Mouse (Mus musculus) right cerebral cortex, postnatal 10 days (tissue): ENCODE measurements around the gene Hnf1b.

Source experiments
- DNase-seq, 2 experiments: peaks; one replicate each; pipeline ENCODE4 v3.0.0; 2021; ENCODE audit warnings: low spot score in 2 of 2

Gene Hnf1b

GRCm38 (mm10) chr11:83849529-83850335 is at the start of gene Hnf1b:
TSS of gene Hnf1b (plus strand) at chr11:83850063.
- DNase-seq: no peak

DNA sequence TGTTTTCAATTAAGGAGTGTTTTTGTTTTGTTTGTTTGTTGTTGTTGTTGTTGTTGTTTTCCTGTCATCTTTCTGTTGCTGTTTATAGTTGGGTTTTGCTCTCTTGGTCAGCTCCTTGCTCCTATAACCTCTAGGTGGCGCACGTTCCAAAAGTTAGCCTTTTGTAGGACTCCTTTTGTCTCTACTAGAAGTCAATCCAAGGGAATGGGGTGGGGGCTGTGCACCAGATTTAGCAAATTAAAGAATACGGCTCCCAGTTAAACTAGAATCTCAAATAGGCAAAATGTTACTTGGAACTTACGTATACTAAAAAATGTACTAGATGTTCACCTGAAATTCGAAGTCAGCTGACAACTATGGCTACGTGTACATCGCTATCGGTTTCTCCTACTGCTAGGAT is 47.7 kb upstream of the Hnf1b start:
- no peak for DNase-seq

- DNase-seq: no peak
Measured at GRCm38 (mm10) chr11:83802581-83802980, 47.3 kb upstream of the Hnf1b start.

DNA sequence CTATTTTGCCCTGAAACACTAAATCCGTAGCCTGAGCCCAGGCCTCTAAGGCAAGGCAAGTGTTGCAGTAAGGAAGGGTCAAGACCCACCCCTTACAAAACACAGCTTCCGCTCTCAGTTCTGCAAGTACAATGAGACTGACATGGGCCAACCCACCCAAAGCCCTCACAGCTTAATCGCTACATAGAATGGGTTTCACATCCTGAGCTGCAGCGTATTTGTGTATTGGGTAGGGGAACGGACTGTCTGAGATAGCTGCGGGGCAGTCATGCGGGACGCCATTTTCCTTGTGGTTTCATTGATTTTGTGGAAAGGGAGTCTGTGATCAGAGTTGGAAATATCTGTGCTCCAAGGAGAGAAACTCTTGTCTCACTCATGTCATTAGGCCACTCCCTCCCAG is 39.4 kb upstream of the Hnf1b start:
- DNase-seq: no peak

- DNase-seq: no peak
Measured at GRCm38 (mm10) chr11:83815191-83815590, 34.7 kb upstream of the Hnf1b start.

DNA sequence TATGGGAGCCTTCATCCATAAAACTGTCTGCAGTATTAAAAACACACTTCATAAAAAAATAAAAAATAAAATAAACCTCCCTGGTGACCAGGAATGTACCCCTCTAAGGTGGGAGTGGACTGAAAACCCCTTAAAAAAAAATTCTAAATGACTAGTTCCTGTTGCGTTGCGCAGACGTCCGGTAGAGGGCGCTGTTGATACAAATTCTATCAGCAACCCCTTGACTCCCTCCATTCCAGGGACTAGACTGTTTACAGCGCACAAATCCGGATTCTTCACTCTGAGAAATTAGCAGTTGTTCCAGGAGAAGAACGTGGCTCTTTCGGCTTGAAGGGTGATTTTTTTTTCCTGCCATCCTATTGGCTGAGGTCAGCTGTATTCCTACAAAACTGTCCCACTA is 34.2 kb upstream of the Hnf1b start:
- peak; percentile 37 to 61 for DNase-seq

DNA sequence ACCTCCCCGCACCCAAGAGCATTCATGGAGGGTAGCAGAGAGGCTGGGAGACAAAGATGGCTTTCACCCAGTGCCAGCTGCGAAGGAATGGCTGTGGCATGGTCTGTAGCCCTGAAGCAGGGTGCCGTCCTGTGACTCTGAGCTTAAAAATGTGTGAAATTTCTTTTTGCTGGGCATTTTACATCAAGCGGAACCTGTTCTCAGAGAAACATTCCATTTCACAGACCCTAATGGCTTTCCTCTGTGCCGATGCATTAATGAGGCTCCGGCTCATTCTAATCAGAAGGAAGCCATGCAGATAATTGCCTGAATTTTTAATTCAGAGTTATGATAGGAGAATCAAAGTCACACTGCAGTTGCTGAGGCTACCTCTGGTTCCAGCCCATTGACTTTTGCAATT is 32.8 kb upstream of the Hnf1b start:
- no peak for DNase-seq

- DNase-seq: no peak
Measured at GRCm38 (mm10) chr11:83817994-83818393, 31.9 kb upstream of the Hnf1b start.

- no peak for DNase-seq
Measured at GRCm38 (mm10) chr11:83818591-83819127, 31.2 kb upstream of the Hnf1b start.

- DNase-seq: no peak
Measured at GRCm38 (mm10) chr11:83819806-83820483, 29.9 kb upstream of the Hnf1b start.

DNA sequence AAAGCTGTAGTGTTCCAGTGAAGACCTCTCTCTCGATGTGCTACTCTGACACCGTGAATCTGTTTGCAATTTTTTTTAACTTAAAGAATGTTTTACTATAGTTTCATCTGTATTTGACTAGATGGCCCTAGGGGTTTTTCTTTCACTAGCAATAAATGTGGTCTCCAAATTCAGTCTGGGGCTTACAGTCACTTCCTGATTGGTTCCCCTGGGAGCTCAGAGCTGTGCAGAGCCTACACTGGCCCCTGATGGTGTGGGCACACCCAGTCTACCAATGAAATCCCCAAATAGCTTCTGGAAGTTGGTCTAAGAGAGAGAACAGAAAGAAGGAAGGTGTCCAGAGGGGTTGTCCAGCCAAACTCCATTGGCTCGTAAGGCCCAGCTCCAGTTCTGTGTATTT is 23.7 kb upstream of the Hnf1b start:
- DNase-seq: no peak

DNA sequence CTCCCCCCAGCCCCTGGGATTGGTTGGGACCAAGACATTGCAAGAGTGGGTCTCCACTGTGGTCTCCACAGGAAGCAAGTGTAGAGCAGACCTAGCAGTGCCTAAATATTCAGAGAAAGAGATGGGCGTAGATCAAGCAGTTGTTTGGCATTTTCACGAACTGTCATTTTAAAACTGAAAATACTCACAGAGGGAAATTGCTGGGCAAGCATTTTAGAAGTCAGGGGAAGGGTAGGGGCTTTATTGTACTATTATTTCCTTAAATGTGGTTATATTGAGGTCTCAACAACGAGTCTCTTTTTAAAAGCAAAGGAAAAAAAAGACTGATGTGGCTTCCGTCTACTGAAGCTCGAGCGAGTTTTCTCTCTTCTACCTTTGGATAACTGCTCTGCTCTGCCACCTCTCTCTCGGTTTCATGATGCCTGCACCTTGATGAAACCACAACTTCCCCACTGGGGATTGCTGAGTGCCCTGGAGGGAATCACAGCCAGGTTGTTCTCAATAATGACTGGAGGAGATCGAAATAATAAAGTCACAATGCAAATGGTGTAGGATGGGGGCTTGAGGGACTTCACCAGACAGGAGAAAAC is 21.2 kb upstream of the Hnf1b start:
- DNase-seq: no peak

GRCm38 (mm10) chr11:83832389-83832788 is 17.5 kb upstream of the Hnf1b start:
- DNase-seq: no peak

- no peak for DNase-seq
Measured at GRCm38 (mm10) chr11:83833517-83833916, 16.3 kb upstream of the Hnf1b start.

- no peak for DNase-seq
Measured at GRCm38 (mm10) chr11:83833959-83834496, 15.8 kb upstream of the Hnf1b start.

- no peak for DNase-seq
Measured at GRCm38 (mm10) chr11:83839451-83839850, 10.4 kb upstream of the Hnf1b start.

- no peak for DNase-seq
Measured at GRCm38 (mm10) chr11:83843534-83843933, 6.3 kb upstream of the Hnf1b start.

DNA sequence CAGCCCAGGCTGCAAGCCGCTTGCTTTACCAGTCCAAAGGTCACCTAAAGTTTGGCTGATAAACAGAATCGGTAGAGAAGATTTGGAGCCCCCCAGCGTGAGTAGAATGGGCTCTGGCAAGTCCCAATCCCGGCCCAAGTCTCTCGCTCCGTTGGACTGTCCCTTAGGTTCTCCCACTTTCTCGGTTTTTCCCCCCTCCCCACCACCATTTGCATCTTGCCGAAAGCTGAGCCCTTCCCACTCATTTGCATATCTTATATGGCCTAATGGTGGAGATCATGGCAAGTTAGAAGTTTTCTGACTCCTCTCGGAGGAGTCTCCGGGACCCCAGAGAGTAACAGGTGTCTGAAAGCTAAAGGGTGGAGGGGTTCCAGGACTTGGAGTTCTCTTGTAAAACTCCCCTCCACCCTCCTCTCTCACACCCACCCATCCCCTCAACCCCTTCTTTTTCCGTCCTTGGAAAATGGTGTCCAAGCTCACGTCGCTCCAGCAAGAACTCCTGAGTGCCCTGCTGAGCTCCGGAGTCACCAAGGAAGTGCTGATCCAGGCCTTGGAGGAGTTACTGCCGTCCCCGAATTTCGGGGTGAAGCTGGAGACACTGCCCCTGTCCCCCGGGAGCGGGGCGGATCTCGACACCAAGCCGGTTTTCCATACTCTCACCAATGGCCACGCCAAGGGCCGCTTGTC is 866 bp downstream of the Hnf1b start:
- DNase-seq: no peak

- DNase-seq: no peak
Measured at GRCm38 (mm10) chr11:83851273-83852015, 1.6 kb downstream of the Hnf1b start.

- no peak for DNase-seq
Measured at GRCm38 (mm10) chr11:83852016-83852355, 2.1 kb downstream of the Hnf1b start.
